Mouse (Mus musculus): ENCODE results near the gene Fam19a1.

Fam19a1 gene

GRCm38 (mm10) chr6:96677813-96678212, 564.9 kb downstream of the Fam19a1 start:
- no peak for DNase-seq (ENCODE audit: low spot score in 2 of 2)

Data from right cerebral cortex, postnatal 36 days (tissue).